Mouse (Mus musculus) testis, adult 2 months (tissue): ENCODE measurements around the gene Pitpnm1.

Source experiments
- CTCF ChIP-seq: fragments of 200-500 bp; IDR thresholded peaks from 2 replicates; pipeline ENCODE4 v1.5.1; 2012; ENCODE audit warnings: low read depth, mild to moderate bottlenecking, inconsistent platforms, low read length, moderate library complexity; ENCODE audit not compliant: control insufficient read depth, insufficient read depth, insufficient replicate concordance
- POLR2A ChIP-seq: fragments of 200-500 bp; IDR thresholded peaks from 2 replicates; pipeline ENCODE4 v1.6.1; 2012; ENCODE audit warnings: low read depth, mild to moderate bottlenecking, inconsistent platforms, low read length, moderate library complexity; ENCODE audit not compliant: control insufficient read depth

- no peak for TF ChIP-seq CTCF
- no peak for TF ChIP-seq POLR2A
Observed at GRCm38 (mm10) chr19:4088146-4088545, 11.7 kb upstream of the Pitpnm1 start.
